Mouse (Mus musculus): ENCODE measurements at regions not wholly inside any gene's neighbourhood (a gene's known extent, or its start where the extent isn't known, plus 50 kb on each side); places are given as distances from the start of the nearest gene placed in this dataset.

DNA sequence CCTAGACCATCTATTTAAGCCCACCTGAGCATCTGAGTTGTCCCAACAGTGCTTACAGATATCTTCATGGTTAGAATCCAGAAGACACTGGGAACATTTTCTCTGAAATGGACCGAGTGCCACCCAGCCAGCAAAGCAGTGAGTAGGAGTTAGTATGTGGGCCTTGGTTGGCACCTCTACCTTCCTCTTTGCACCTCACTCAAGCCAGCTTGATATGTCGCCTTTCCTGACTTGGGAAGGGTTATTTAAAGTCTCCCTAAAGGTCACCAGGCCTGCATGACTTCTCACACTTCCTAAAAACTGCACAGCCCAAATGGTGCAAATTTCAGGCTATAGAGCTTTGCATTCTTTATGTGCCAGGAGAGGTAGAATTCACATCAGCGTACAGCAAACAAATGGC, 262.0 kb downstream of the Rnf152 start:
- Histone ChIP-seq H3K9me3 (replicated peaks; ENCODE audit: control insufficient read depth, low read length) (no peaks in the 10 kb centered on the region), H3K4me3 (ENCODE audit: low read depth, low read length) (no peak overlapping the region), H3K4me2 (ENCODE audit: low read depth, low read length) (no peak overlapping the region), H3K27me3 (ENCODE audit: control insufficient read depth, insufficient read depth, low read length) (no peaks in the 10 kb centered on the region), H3K4me1 (ENCODE audit: control insufficient read depth, insufficient read depth) (no peaks in the 10 kb centered on the region), H3K9ac (replicated peaks; ENCODE audit: low read depth, low read length) (no peak overlapping the region), H3K27ac (ENCODE audit: low read depth) (no peak overlapping the region), H3K36me3 (replicated peaks; ENCODE audit: control insufficient read depth, insufficient read depth, low read length) (no peaks in the 10 kb centered on the region)
- DNase-seq (ENCODE audit: low spot score) (no peak), ATAC-seq (ENCODE audit: insufficient read depth, low read depth) (no peak)
- TF ChIP-seq CTCF (IDR thresholded peaks at IDR 0.05; ENCODE audit: low read depth), result no peak
- TF ChIP-seq EP300 (IDR thresholded peaks at IDR 0.05; ENCODE audit: low read depth), result no peak
- 77% methylated on average over 3 of the region's 3 CpGs for WGBS

DNA sequence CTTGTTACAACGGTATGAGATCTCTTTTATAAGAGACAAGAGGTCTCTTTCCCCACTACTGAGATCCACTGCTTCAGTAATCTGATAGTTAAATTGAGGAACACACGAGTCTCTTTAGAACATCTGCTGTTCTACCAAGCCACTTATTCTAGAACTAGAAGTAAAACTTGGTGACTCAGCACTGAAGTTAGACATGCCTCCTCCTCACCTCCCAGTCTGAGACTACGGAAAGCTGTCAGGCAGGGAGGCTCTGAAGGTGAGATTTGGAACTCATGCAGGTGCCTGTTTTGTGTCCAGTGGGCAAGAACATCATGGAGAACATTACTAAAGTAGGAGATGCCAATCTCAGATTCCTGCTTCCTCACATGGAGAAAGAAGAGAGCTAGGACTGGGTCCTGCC, 262.6 kb downstream of the Rnf152 start:
- H3K36me3 ChIP-seq (replicated peaks; ENCODE audit: control insufficient read depth, insufficient read depth, low read length), result no peaks in the 10 kb centered on the region
- H3K4me2 ChIP-seq (ENCODE audit: low read depth, low read length), result no peak overlapping the region
- 69% methylated on average over 3 of the region's 3 CpGs for WGBS
- ATAC-seq (ENCODE audit: insufficient read depth, low read depth) (no peak), DNase-seq (ENCODE audit: low spot score) (no peak)
- no peaks in the 10 kb centered on the region for H3K27me3 ChIP-seq (ENCODE audit: control insufficient read depth, insufficient read depth, low read length)
- no peak overlapping the region for H3K27ac ChIP-seq (ENCODE audit: low read depth)
- no peaks in the 10 kb centered on the region for H3K4me1 ChIP-seq (ENCODE audit: control insufficient read depth, insufficient read depth)
- TF ChIP-seq CTCF (IDR thresholded peaks at IDR 0.05; ENCODE audit: low read depth), result no peak
- no peak for TF ChIP-seq EP300 (IDR thresholded peaks at IDR 0.05; ENCODE audit: low read depth)
- no peak overlapping the region for H3K4me3 ChIP-seq (ENCODE audit: low read depth, low read length)
- H3K9me3 ChIP-seq (replicated peaks; ENCODE audit: control insufficient read depth, low read length), result no peaks in the 10 kb centered on the region
- H3K9ac ChIP-seq (replicated peaks; ENCODE audit: low read depth, low read length), result no peak overlapping the region

DNA sequence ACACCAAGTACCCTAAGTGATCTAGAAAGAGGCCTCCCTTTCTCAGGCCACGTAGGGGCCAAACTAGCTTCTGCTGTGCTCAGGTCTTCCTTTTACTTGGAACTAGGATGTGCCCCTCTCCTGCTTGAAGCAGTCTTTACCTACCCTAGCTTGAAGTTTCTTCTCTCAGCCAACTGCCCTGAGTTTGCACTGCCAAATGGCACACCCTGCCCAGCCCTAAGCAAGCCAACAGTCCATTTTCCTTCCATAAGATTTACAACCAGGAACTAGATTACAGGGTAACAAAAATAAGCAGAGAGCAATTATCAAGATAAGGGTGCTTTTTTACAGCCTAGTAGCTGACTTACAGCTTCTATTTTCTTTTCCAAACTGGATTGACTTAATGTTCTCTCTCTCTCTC, 263.5 kb downstream of the Rnf152 start:
- Histone ChIP-seq H3K9me3 (replicated peaks; ENCODE audit: control insufficient read depth, low read length) (no peaks in the 10 kb centered on the region), H3K4me1 (ENCODE audit: control insufficient read depth, insufficient read depth) (no peaks in the 10 kb centered on the region), H3K27ac (ENCODE audit: low read depth) (no peak overlapping the region), H3K4me2 (ENCODE audit: low read depth, low read length) (no peak overlapping the region), H3K27me3 (ENCODE audit: control insufficient read depth, insufficient read depth, low read length) (no peaks in the 10 kb centered on the region), H3K36me3 (replicated peaks; ENCODE audit: control insufficient read depth, insufficient read depth, low read length) (no peaks in the 10 kb centered on the region), H3K9ac (replicated peaks; ENCODE audit: low read depth, low read length) (no peak overlapping the region), H3K4me3 (ENCODE audit: low read depth, low read length) (no peak overlapping the region)
- WGBS, result 71% methylated on average over 1 of the region's 1 CpGs
- TF ChIP-seq EP300 (IDR thresholded peaks at IDR 0.05; ENCODE audit: low read depth), result no peak
- TF ChIP-seq CTCF (IDR thresholded peaks at IDR 0.05; ENCODE audit: low read depth), result no peak
- ATAC-seq (ENCODE audit: insufficient read depth, low read depth) (no peak), DNase-seq (ENCODE audit: low spot score) (no peak)

DNA sequence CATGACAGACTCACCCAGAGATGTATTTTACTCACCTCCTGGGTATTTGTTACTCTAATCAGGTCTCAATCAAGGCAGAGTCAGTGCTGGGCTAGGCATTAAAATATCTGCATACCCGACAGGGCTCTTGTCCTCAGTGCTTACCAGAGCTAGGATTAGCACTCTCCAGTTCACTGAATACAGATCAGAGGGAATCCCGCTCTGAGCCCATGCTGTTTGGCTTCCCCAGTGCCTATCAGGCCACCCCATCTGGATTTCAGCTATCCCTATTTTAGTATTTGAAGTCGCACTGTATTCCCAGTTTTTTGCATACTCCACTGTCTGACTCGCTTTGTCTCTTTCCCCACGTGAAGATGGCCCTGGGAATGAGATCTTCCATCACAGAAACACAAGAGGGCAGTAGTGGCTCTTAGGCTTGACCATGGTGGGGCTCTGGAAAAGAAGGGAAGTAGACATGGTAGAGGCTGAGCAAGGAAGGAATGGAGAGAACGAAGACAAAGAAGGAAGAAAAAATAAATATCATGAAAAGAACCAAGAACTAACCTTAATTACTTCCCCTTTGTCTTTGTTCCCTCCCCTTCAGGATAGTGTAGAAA, 264.1 kb downstream of the Rnf152 start:
- Histone ChIP-seq H3K9ac (replicated peaks; ENCODE audit: low read depth, low read length) (no peak overlapping the region), H3K4me2 (ENCODE audit: low read depth, low read length) (no peak overlapping the region), H3K27ac (ENCODE audit: low read depth) (no peak overlapping the region), H3K27me3 (ENCODE audit: control insufficient read depth, insufficient read depth, low read length) (no peaks in the 10 kb centered on the region), H3K36me3 (replicated peaks; ENCODE audit: control insufficient read depth, insufficient read depth, low read length) (no peaks in the 10 kb centered on the region), H3K4me1 (ENCODE audit: control insufficient read depth, insufficient read depth) (no peaks in the 10 kb centered on the region), H3K9me3 (replicated peaks; ENCODE audit: control insufficient read depth, low read length) (no peaks in the 10 kb centered on the region), H3K4me3 (ENCODE audit: low read depth, low read length) (no peak overlapping the region)
- 16% methylated on average over 6 of the region's 6 CpGs for WGBS
- TF ChIP-seq CTCF (IDR thresholded peaks at IDR 0.05; ENCODE audit: low read depth) (peak; percentile 94), EP300 (IDR thresholded peaks at IDR 0.05; ENCODE audit: low read depth) (no peak)
- ATAC-seq (ENCODE audit: insufficient read depth, low read depth), result peak; percentile 72
- DNase-seq (ENCODE audit: low spot score), result peak; percentile 76

DNA sequence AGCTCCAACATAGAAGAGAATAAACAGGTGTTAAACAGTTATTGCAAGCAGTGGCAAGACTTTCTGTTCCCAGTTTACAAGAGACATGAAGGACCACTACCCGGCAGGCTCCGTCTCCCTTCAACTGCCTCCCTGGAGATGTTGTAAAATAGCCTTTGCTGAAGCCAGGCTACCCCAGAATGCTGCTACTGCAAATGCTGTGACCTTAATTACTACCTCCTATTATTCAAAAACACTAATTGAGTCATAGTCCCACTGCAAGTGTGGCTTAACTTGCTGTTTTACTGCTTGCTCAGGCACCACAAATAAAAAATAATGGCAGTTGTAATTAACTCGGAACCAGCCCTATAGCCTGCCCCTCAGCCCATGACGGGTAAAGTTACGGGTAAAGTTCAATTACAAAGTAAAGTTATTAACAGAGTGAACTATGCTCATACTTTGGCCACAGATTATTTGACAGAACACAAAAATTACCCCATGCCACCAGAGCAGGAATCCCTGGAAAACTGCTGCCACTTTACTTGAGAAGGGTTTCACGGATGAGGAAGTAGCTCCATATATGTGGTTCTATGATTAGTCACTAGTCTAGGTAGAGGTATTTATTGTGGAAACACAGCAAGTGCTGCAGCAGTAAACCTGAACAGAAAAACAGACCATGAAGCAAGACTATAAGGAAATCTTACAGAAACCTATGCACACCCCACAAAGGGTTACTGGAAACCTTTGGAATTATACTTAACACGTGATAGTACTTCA, 267.6 kb downstream of the Rnf152 start:
- no peak for DNase-seq (ENCODE audit: low spot score)
- no peaks in the 10 kb centered on the region for H3K9me3 ChIP-seq (replicated peaks; ENCODE audit: control insufficient read depth, low read length)
- H3K36me3 ChIP-seq (replicated peaks; ENCODE audit: control insufficient read depth, insufficient read depth, low read length), result no peaks in the 10 kb centered on the region
- no peaks in the 10 kb centered on the region for H3K27me3 ChIP-seq (ENCODE audit: control insufficient read depth, insufficient read depth, low read length)
- WGBS, result 81% methylated on average over 7 of the region's 7 CpGs
- H3K4me1 ChIP-seq (ENCODE audit: control insufficient read depth, insufficient read depth), result no peaks in the 10 kb centered on the region
- H3K27ac ChIP-seq (ENCODE audit: low read depth), result no peak overlapping the region
- no peak overlapping the region for H3K9ac ChIP-seq (replicated peaks; ENCODE audit: low read depth, low read length)
- no peak for ATAC-seq (ENCODE audit: insufficient read depth, low read depth)
- TF ChIP-seq EP300 (IDR thresholded peaks at IDR 0.05; ENCODE audit: low read depth), result no peak
- TF ChIP-seq CTCF (IDR thresholded peaks at IDR 0.05; ENCODE audit: low read depth), result no peak
- H3K4me3 ChIP-seq (ENCODE audit: low read depth, low read length), result no peak overlapping the region
- no peak overlapping the region for H3K4me2 ChIP-seq (ENCODE audit: low read depth, low read length)

DNA sequence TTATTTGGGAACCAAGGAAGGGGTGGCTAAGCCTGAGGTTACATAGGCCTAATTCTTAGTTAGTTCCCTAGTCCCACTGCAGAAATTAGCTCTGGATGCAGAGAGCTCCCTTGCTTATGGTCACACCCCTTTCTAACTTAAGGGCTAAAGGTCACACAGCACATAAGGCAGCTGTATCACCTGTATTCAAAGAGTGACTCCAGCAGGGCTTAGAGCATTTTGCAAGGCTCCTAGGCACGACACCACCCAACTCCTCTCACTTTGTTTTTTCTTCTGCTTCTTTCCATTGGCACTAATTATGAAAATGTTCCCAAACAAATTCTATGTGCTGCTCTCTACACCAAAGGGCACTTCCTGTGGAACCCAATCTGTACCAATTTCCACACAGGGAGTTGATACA, 268.9 kb downstream of the Rnf152 start:
- DNase-seq (ENCODE audit: low spot score) (no peak), ATAC-seq (ENCODE audit: insufficient read depth, low read depth) (no peak)
- Histone ChIP-seq H3K4me3 (ENCODE audit: low read depth, low read length) (no peak overlapping the region), H3K27me3 (ENCODE audit: control insufficient read depth, insufficient read depth, low read length) (no peaks in the 10 kb centered on the region), H3K4me2 (ENCODE audit: low read depth, low read length) (no peak overlapping the region), H3K9ac (replicated peaks; ENCODE audit: low read depth, low read length) (no peak overlapping the region), H3K27ac (ENCODE audit: low read depth) (no peak overlapping the region), H3K9me3 (replicated peaks; ENCODE audit: control insufficient read depth, low read length) (no peaks in the 10 kb centered on the region), H3K36me3 (replicated peaks; ENCODE audit: control insufficient read depth, insufficient read depth, low read length) (no peaks in the 10 kb centered on the region), H3K4me1 (ENCODE audit: control insufficient read depth, insufficient read depth) (no peaks in the 10 kb centered on the region)
- WGBS, result 68% methylated on average over 1 of the region's 1 CpGs
- no peak for TF ChIP-seq CTCF (IDR thresholded peaks at IDR 0.05; ENCODE audit: low read depth)
